Mouse (Mus musculus) forebrain, postnatal 0 days (tissue): ENCODE results near the gene Tcf23. TPM values are rescaled to one million over a fixed set of nuclear protein-coding genes. Genes with fewer than 3 reads are reported as not detected.

Experiments used
- ATAC-seq: fragments of 200-750 bp; cut with Nextera tagmentation; 2 replicates; pipeline ENCODE4 v1.8.0; 2017; ENCODE audit warnings: mild to moderate bottlenecking, moderate library complexity
- DNase-seq: peaks from one replicate; pipeline ENCODE4 v3.0.0-alpha.2; 2015
- H3K27ac ChIP-seq: fragments of 300-500 bp; sonication (generic); 2 replicates; pipeline ENCODE4 v1.5.1; 2014; ENCODE audit warnings: low read depth, mild to moderate bottlenecking, antibody characterized with exemption, low read length, moderate library complexity, mixed read lengths
- H3K27me3 ChIP-seq: fragments of 300-500 bp; sonication (generic); 2 replicates; pipeline ENCODE4 v1.6.1; 2014; ENCODE audit warnings: mild to moderate bottlenecking, low read length, mixed read lengths; ENCODE audit not compliant: insufficient read depth
- H3K36me3 ChIP-seq: fragments of 300-500 bp; sonication (generic); 2 replicates; pipeline ENCODE4 v1.6.1; 2014; ENCODE audit warnings: mild to moderate bottlenecking, moderate library complexity; ENCODE audit not compliant: insufficient read depth
- H3K4me1 ChIP-seq: fragments of 300-500 bp; sonication (generic); 2 replicates; pipeline ENCODE4 v1.6.1; 2014; ENCODE audit warnings: antibody characterized with exemption; ENCODE audit not compliant: insufficient read depth
- H3K4me2 ChIP-seq: fragments of 300-500 bp; sonication (generic); 2 replicates; pipeline ENCODE4 v1.6.1; 2014; ENCODE audit warnings: low read depth, mild to moderate bottlenecking, moderate library complexity
- H3K4me3 ChIP-seq: fragments of 300-500 bp; sonication (generic); 2 replicates; pipeline ENCODE4 v1.5.1; 2014; ENCODE audit warnings: low read depth, low read length, mixed read lengths
- H3K9ac ChIP-seq: fragments of 300-500 bp; sonication (generic); 2 replicates; pipeline ENCODE4 v1.6.1; 2014; ENCODE audit warnings: mild to moderate bottlenecking
- H3K9me3 ChIP-seq: fragments of 300-500 bp; sonication (generic); 2 replicates; pipeline ENCODE4 v1.6.1; 2016; ENCODE audit warnings: low read length
- CTCF ChIP-seq: sonication (generic); IDR thresholded peaks from 2 replicates; pipeline ENCODE4 v1.5.1; 2016; ENCODE audit warnings: antibody characterized with exemption, control low read depth, low read depth
- WGBS: fragments of 180-500 bp; shearing (Covaris S2); extraction: QIAGEN DNeasy Blood & Tissue Kit; methylation state at CpG from one replicate; pipeline ENCODE4 v1.1.7; 2014; 5-methylcytosine and 5-hydroxymethylcytosine counted together
- polyA plus RNA-seq: library from polyadenylated mRNA; unstranded; fragments of >200 nt; fragmentation: Nextera tagmentation; extraction: Ambion mirVana; gene quantifications from 2 replicates; pipeline ENCODE4 v1.2.1, GENCODE M21; 2015
- total RNA-seq: library from RNA; depleted of rRNA; stranded (reverse); fragments of >200 nt; gene quantifications from 2 replicates; pipeline ENCODE4 v1.2.3, GENCODE M21; 2014; rRNA removed

The Tcf23 gene
- total RNA-seq (not detected in 2 replicates), polyA plus RNA-seq (not detected in 2 replicates)

DNA sequence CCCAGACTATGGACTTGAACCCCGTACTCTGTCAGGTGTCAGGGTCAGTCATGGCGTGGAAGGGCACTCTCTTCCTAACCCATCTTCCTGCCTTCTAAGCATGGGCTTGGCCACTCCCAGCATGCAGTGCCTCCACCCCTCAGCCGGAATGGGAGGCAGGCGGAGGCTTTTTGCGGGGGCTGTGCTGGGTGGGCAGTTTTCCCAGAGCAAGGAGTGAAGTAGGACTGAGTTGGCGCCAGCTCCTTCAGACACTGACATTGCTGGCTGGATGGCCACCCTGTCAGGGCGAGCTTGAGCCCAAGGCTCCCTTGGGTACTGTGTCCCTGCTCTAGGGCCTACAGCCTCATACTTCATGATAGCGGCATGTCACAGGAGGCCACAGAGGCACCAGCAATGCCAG, at the start of gene Tcf23:
TSS of gene Tcf23 (plus strand) at position 247 of the 400 bp plus-strand sequence.
- H3K4me2 ChIP-seq = no peak within 1 kb of the TSS
- H3K9me3 ChIP-seq = no peaks in the 10 kb centered on the region
- no peak for TF ChIP-seq CTCF
- H3K36me3 ChIP-seq = no peaks in the 10 kb centered on the region
- H3K4me1 ChIP-seq = no peaks in the 10 kb centered on the region
- no peak within 1 kb of the TSS for H3K9ac ChIP-seq
- H3K27ac ChIP-seq = no peak within 1 kb of the TSS
- no peak within 1 kb of the TSS for H3K4me3 ChIP-seq
- ATAC-seq (no peak), DNase-seq (no peak)
- no peaks in the 10 kb centered on the region for H3K27me3 ChIP-seq
- WGBS = 70% methylated on average over 8 of the region's 8 CpGs

DNA sequence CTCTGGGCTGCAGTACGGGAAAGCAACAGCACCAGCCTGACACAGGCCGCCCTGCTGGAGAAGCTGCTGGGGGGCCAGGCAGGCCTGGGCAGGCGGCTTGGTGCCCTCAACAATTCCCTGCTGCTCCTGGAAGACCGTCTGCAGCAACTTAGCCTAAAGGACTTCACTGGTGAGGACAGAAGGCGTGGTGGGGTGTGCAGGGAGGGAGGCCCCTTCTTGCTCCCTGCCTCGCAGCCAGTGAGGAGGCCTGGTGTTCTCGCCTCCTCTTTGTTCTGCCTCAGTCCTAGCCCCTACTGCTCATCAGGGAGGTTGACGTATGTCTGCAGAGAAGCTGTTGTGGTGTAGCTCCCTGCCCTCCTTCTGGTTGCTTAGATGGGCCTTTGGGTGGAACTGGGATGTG, 49.8 kb upstream of the Tcf23 start:
- 0 out of 2 replicates have a peak, but pooled peaks cover 4% of the 10 kb centered on the region for H3K4me1 ChIP-seq
- DNase-seq (no peak), ATAC-seq (no peak)
- H3K4me3 ChIP-seq = no peak overlapping the region
- no peaks in the 10 kb centered on the region for H3K9me3 ChIP-seq
- 83% methylated on average over 8 of the region's 8 CpGs for WGBS
- no peak overlapping the region for H3K27ac ChIP-seq
- no peak for TF ChIP-seq CTCF
- no peaks in the 10 kb centered on the region for H3K27me3 ChIP-seq
- no peak overlapping the region for H3K9ac ChIP-seq
- H3K36me3 ChIP-seq = no peaks in the 10 kb centered on the region
- H3K4me2 ChIP-seq = no peak overlapping the region

DNA sequence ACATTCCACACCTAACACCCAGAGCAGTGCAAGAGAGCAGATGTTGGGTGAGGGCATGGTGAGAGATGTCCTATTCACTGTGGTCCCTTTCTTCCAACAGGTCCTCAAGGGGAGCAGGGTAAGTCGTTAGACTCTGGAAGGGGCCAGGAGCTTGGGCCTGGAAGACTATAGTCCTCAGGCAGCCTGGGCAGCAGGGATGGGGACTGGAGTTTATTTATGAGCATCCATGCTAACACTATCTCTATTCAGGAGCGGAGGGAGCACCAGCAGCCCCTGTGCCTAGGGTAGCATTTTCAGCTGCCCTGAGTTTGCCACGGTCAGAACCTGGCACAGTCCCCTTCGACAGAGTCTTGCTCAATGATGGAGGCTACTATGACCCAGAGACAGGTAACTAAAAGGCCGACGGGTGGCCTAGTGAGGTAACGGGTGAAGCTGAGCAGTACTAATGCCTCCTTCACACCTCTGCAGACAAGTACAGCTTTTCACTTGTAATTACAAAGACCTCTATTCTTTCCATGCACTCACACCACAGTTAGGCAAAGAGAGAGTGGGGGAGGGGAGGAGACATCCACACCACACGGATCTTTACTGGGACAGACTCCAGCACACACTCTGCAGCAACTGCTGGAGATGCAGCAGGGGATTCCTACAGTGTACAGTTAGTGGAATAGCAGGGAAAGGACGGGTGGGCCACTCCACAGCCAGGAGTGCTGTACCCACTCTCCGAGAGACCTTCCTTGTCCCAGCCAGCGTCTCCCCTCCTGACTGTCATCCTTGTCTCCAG, 48.4 kb upstream of the Tcf23 start:
- Histone ChIP-seq H3K27me3 (no peaks in the 10 kb centered on the region), H3K4me2 (no peak overlapping the region), H3K27ac (no peak overlapping the region), H3K4me1 (0 out of 2 replicates have a peak, but pooled peaks cover 4% of the 10 kb centered on the region), H3K9me3 (no peaks in the 10 kb centered on the region), H3K9ac (no peak overlapping the region), H3K4me3 (no peak overlapping the region), H3K36me3 (no peaks in the 10 kb centered on the region)
- ATAC-seq (no peak), DNase-seq (no peak)
- TF ChIP-seq CTCF = no peak
- WGBS = 51% methylated on average over 11 of the region's 11 CpGs

DNA sequence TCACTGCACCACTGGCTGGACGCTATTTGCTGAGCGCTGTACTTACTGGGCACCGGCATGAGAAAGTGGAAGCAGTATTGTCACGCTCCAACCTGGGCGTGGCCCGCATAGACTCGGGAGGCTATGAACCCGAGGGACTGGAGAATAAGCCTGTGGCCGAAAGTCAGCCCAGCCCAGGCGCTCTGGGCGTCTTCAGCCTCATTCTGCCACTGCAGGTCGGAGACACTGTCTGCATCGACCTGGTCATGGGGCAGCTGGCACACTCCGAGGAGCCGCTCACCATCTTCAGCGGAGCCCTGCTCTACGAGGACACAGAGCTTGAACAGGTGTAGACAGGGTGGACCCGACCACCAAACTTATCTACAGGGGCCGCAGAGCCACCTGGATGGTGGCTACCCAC, 47.8 kb upstream of the Tcf23 start:
- Histone ChIP-seq H3K4me3 (no peak overlapping the region), H3K27me3 (no peaks in the 10 kb centered on the region), H3K4me1 (0 out of 2 replicates have a peak, but pooled peaks cover 4% of the 10 kb centered on the region), H3K9me3 (no peaks in the 10 kb centered on the region), H3K4me2 (no peak overlapping the region), H3K9ac (no peak overlapping the region), H3K27ac (no peak overlapping the region), H3K36me3 (no peaks in the 10 kb centered on the region)
- no peak for TF ChIP-seq CTCF
- ATAC-seq = no peak
- no peak for DNase-seq
- WGBS = 62% methylated on average over 19 of the region's 19 CpGs

DNA sequence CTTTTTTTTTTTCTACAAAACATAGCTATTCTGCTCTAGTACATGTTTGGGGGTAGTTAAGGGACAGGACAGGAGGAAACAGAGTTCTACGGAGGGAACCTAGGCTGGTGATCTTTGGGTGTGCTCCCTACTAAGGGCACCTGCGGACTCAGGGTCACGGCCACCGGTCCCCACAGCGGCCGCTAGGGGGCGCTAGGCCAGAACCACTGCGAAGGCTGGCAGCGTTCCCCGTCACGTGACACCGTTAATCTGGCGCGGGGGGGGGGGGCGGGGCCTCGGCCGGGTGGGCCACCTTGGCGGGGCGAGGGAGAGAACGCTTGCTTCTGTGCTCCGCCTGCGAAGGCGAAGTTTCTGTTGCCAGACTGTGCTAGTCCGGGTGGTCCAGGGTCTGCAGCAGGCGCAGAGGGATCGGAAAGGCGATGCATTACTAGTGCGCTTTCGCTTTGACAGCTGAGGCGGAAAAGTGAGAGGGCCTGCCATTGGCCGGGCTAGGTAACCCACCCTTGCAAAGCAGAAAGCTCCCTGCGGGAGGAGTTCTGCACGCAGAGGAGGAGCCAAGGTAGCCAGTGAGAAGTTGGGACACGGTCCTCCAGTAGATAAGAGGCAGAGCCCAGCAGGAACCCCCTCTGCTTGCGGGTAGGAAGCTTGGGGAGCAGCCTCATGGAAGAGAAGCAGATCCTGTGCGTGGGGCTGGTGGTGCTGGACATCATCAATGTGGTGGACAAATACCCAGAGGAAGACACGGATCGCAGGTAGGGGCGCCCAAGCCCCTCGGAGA, 47.0 kb upstream of the Tcf23 start, which contains the start of gene Khk:
TSS of gene Khk (plus strand) at position 176 of the 778 bp plus-strand sequence.
- TF ChIP-seq CTCF = peak; percentile 91
- Histone ChIP-seq H3K27me3 (no peaks in the 10 kb centered on the region), H3K9me3 (no peaks in the 10 kb centered on the region), H3K4me3 (peak within 1 kb of the TSS; percentile 54), H3K9ac (peak within 1 kb of the TSS; percentile 45), H3K4me1 (0 out of 2 replicates have a peak, but pooled peaks cover 4% of the 10 kb centered on the region), H3K36me3 (no peaks in the 10 kb centered on the region), H3K4me2 (peak within 1 kb of the TSS; percentile 93), H3K27ac (peak within 1 kb of the TSS; percentile 59)
- DNase-seq (peak; percentile 93), ATAC-seq (peak; percentile 85)
- 2% methylated on average over 37 of the region's 40 CpGs for WGBS

DNA sequence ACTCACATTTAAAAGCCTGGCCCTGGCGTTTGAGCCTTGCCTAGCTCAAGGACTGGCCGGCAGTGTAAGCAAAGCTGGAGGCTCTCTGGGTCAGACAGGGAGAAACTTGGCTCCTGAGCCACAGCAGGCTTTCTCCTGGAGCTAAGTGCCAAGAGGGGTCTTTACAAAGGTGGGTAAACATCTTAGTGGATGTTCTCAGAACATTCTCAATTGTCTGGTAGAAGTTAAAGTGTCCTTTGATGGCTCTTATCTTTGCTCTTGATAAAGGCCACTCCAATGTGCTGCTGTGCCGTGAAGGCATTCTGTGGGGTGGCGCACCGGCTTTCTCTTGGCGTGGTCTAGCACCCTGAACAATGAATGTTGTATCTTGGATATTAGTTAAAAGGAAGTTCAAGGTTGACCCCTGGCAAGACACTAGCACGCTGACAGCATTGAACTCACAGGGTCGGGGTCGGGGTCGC, 45.9 kb upstream of the Tcf23 start:
- peak overlapping the region; percentile 93 for H3K4me2 ChIP-seq
- no peak overlapping the region for H3K9ac ChIP-seq

More for the DNA sequence above, 45.9 kb upstream of the Tcf23 start:
- no peaks in the 10 kb centered on the region for H3K36me3 ChIP-seq
- no peak overlapping the region; the same call in 1 of the 2 replicates for H3K4me3 ChIP-seq
- H3K27ac ChIP-seq = no peak overlapping the region
- no peak for TF ChIP-seq CTCF
- H3K4me1 ChIP-seq = 0 out of 2 replicates have a peak, but pooled peaks cover 4% of the 10 kb centered on the region
- WGBS = 75% methylated on average over 10 of the region's 10 CpGs
- no peak for DNase-seq
- H3K27me3 ChIP-seq = no peaks in the 10 kb centered on the region
- ATAC-seq = no peak
- no peaks in the 10 kb centered on the region for H3K9me3 ChIP-seq
